Mouse (Mus musculus) kidney, postnatal 4 days (tissue): Measurements from ENCODE around the gene Mob3b.

Source experiments
- DNase-seq, 2 experiments: peaks; one replicate each; pipeline ENCODE4 v3.0.0; 2021; ENCODE audit warnings: mixed read lengths in 2 of 2

Gene Mob3b

DNA sequence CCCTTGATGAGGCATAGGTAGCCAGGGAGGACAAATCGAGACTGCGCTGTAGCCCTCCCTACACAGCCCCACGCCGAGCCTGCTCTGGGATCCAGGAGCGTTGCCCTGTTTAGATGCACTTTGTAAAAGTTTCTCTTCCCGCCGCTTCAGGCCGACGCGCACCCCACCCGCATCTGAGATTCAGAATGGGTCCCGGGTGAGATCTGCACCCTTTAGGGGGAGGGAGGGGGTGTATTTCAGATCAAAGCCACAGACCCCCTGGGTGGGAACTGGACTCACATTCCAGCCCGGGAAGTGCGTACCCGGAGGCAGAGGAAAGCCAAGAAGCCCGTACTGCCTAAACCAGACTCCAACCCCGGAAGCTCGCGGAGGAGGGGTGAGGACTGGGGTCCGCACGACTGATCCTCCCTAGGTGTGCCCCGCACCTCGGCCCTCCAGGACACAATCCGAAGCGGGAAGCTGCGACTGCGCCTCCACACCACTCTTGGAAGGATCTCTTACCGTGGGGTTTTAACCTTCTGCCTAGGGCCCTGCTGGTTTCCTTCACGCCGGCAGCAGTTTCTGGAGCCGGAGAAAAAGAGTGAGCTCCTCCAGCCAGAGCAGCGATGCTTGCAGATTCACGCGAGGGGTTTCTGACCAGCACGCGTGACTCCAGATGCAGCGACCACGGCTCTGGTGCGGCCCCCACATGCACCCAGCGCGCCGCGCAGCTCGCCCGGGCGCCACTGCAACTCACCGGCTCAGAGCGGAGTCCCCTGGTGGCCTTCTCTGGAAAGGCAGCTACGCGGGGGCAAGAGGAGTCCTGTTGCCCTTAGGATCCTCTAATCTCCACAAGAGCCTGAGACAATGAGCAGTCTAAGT lies at the start of gene Mob3b:
Gene Mob3b, minus strand, starts transcription at position 734 of the 861 bp plus-strand sequence.
- DNase-seq, result peak; percentile 94 to 95

- DNase-seq, result no peak
These were observed 47.4 kb upstream of the Mob3b start for GRCm38 (mm10) chr4:35204659-35205058.

GRCm38 (mm10) chr4:35203724-35204123 lies 46.4 kb upstream of the Mob3b start:
- DNase-seq, result no peak

DNA sequence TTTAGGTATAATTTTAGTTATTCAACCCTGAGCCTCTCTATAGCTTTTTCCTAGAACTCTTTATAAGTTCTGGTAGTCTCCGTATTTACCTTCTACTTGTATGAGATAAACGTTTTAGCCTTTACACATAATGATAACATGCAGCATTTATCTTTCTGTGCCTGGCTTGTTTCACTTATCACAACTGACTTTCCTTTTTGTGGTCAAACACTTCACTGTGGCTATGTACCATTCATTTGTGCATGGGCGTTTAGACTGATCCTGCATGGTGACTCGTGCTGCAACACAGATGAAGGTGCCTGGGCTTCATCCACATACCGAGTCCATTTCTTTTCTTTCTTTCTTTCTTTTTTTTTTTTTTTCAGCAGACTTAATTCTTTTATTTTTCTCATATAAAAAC lies 44.4 kb upstream of the Mob3b start:
- no peak for DNase-seq

GRCm38 (mm10) chr4:35192725-35193124 lies 35.4 kb upstream of the Mob3b start:
- no peak for DNase-seq

DNA sequence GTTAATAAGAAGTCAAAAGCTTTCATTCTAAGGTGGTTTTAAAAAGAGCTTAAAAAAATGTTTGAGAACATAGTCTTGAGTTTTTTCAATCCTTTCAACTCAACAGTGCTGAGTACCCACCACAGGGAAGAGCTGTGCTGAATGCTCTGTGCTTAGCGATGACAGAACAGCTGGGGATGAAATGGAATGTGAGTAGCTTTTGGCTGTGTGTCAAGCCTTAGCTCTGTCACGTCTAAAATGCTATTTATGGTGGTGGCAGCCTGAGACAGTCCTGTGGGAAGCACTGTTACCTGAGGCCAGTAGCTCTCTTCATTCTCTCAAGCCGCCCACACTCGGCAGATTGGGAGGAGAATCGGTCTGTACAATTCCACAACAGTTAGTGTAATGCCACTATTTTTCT lies 32.5 kb upstream of the Mob3b start:
- DNase-seq, result no peak

DNA sequence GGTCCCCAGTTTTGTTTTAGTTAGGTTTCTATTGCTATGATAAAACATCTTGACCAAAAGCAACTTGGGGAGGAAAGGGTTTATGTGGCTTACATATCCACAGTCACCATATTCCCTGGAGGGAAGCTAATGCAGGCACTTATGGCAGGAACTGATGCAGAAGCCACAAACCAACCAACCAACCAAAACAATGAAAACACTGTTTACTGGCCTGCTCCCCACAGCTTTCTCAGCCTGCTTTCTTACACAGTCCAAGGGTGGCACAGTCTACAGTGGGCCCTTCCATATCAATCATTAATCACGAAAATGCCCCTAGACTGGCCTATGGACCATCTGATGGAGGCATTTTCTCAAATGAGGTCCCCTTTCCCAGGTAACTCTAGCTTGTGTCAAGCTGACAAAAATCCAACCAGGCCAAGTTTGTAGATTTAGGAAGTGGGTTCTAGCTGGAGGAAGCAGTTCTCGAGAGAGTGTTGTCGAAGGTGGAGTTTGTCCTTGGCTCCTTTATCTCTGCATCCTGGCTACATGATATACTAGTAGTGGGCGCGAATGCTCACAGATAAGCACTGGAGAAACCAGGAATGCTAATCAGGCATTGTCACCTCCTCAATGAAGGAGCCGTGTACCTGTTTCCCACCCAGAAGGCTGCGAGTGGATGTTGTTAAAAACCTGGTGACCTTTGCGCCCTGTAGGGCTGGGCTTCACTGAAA lies 30.5 kb upstream of the Mob3b start:
- DNase-seq, result no peak

DNA sequence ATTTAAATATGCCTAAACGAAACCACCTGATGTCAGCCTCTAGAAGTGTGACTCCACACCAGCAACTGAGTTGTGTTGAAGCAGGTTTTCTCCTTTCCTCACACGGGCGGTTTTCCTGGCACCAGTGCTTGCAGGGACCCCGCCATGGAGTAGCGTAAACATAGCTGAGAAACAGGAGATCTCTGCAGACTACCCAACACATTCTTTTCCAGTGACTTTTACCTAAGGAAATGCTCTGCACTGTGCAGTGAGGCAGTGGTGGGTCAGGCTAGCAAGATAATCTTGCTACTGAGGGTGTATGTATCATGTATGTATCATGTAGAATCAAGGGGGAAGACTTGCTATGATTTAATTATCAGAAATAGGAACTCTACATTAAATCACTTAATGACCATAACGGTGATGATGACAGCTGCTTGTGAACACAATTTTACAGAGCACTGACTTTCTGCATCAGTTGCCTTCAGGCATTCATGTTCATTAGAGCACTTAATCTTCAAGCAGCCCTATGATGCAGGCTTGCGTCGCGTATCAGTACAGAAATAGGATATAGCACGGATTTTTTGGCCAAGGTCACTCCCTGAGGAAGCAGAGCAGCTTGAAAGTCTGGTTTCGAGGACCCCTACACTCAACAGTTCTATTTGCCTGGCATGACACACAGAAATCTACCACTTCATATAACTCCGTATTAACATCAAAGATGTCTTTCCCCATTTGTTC lies 20.8 kb upstream of the Mob3b start:
- no peak for DNase-seq

DNA sequence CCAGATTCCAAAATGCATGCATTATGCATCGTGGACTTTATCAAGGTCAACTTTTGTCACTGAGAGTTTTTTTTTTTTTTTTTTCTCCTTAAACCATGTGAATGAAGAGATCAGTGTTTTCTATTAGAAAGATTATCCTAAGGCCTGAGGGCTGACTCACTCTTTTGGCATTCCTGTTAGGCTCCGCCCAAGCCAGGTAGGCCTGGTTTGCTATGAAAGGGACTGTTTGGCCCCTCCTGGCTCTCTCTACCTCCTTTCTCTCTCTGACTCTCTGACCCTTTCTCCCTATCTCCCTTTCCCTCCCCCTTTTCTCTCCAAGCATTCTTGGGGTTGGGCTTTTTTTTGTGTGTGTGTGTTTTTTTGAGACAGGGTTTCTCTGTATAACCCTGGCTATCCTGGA lies 18.3 kb upstream of the Mob3b start:
- no peak for DNase-seq

DNA sequence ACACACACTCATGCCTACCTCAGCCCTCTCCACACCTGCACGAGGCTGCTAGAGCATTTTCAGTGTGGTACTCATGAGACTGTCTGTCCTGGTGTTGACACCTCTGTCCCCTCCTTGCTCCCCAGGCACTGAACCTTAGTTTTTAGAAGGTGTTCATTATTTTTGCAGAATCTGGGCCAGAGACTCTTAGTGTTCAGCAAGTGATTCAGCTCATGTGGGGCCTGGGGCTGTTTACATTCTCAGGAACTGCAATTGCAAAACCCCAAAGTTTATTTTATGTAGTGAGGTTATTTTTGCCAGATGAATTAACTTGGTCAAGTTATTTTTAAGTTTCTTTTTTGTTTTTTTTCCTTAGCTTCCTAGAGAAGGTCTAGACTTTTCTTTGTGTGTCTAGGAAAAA lies 16.3 kb upstream of the Mob3b start:
- no peak for DNase-seq

GRCm38 (mm10) chr4:35172471-35172870 lies 15.2 kb upstream of the Mob3b start:
- DNase-seq, result no peak

- no peak for DNase-seq
These were observed 12.4 kb upstream of the Mob3b start for GRCm38 (mm10) chr4:35169571-35170125.

- no peak for DNase-seq
These were observed 10.6 kb upstream of the Mob3b start for GRCm38 (mm10) chr4:35167855-35168254.

DNA sequence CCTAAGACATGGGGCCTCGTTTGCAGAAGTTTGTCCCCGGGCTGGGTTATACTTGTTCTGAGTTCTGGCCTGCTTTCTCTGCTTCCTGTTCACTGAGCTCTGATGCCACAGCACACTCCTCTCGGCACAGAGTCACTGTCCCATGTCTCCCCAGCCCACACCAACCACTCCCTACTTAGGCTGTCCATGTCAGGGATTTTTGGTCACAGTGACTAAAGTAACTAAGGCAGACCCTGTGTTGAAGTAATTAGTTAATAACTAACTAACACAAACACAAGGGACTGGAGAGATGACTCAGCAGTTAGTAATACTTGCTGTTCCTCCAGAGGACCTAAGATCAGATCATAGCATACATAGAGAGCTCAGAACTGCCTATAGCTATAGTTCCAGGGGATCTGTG lies 8.7 kb upstream of the Mob3b start:
- DNase-seq, result peak in 1 of 2 experiments; percentile 23

GRCm38 (mm10) chr4:35165275-35165674 lies 8.0 kb upstream of the Mob3b start:
- no peak for DNase-seq

DNA sequence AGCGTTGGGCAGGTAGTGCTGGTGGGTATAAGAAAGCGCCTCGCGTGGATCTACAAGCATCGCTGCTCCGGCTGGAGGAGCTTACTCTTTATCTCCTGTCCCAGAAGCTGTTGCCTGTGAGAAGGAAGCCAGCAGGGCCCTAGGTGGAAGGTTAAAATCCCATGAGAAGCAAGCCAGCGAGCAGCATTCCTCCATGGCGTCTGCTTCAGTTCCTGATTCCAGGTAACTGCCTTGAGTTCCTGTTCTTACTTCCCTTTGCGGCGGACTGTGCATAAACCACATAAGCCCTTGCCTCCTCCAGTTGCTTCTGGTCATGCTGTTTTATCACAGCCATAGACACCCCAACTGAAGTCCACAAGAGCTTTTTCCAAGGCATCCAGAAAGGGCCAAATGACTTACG lies 531 bp upstream of the Mob3b start:
- no peak for DNase-seq

DNA sequence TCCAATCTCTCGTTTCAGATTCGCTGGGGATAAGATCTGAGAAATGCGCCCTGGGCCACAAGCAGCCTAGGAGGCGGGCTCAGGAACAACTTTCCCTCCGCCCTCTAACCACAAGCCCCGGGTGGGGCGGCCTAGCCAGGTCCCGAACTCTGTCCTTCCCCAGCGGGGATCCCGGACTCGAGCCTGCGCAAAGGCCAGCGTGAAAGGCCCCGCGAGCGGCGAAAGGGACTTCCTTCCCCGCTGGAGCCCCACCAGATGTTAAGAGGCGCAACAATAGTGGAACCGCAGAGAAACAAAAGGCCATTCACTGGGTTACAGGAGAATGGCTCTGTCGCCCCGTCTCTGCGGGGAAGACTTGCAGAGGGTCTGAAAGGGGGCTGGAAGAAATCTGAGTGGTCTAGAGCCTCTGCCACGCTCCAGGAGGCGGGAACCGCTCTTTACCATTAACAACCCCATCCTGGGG lies 1.1 kb downstream of the Mob3b start:
- DNase-seq, result peak; percentile 78 to 83

- DNase-seq, result peak; percentile 76 to 85
These were observed 2.0 kb downstream of the Mob3b start for GRCm38 (mm10) chr4:35155132-35155922.

DNA sequence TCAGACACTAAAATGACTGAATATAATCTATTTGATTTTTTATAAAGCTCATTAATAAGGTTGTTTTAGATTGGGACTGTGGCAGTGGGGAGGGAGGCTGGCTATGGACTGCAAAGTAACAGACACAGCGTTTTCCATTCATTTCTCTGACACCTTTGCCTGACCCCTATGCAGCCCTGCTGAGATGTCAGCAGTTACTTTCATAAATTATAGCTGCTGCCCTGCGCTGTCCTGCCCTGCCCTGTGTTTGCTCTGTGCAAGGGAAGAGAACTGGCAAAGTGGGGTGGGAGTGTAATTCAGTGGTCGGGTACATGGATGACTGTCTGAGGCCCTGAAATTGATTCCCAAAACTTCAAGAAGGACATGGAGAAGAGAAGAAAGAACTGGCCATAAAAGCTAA lies 3.2 kb downstream of the Mob3b start:
- no peak for DNase-seq

- DNase-seq, result no peak
These were observed 5.5 kb downstream of the Mob3b start, which contains the start of gene Ifnk for GRCm38 (mm10) chr4:35151756-35152155. Ifnk (plus strand) TSS chr4:35152056.

- DNase-seq, result no peak
These were observed 6.6 kb downstream of the Mob3b start for GRCm38 (mm10) chr4:35150706-35151105.

- DNase-seq, result no peak
These were observed 9.0 kb downstream of the Mob3b start for GRCm38 (mm10) chr4:35148326-35148725.
